Mouse (Mus musculus): Measurements from ENCODE around the gene Pfn1. TPM values are rescaled to one million over a fixed set of nuclear protein-coding genes. Genes with fewer than 3 reads are reported as not detected.

Pfn1 gene
- polyA plus RNA-seq (2012; rRNA removed) = 596 and 833 TPM in 2 replicates

GRCm38 (mm10) chr11:70654198-70654922, at the start of gene Pfn1:
Gene Pfn1, minus strand, starts transcription at chr11:70654644.

GRCm38 (mm10) chr11:70699722-70700556, 45.5 kb upstream of the Pfn1 start, which contains the start of the genes Inca1 and Kif1c:
Gene Inca1, minus strand, starts transcription at chr11:70700155.
Gene Kif1c, plus strand, starts transcription at chr11:70700548.

GRCm38 (mm10) chr11:70687601-70688199, 33.3 kb upstream of the Pfn1 start, which contains the start of gene Camta2:
Gene Camta2, minus strand, starts transcription at chr11:70688105.

GRCm38 (mm10) chr11:70668771-70669505, 14.5 kb upstream of the Pfn1 start, which contains the start of gene Spag7:
Gene Spag7, minus strand, starts transcription at chr11:70669416.

GRCm38 (mm10) chr11:70656964-70657363, 2.5 kb upstream of the Pfn1 start, which contains the start of gene Eno3:
Gene Eno3, plus strand, starts transcription at chr11:70657202.

GRCm38 (mm10) chr11:70646691-70647650, 7.5 kb downstream of the Pfn1 start, which contains the start of the genes Rnf167 and Slc25a11:
Gene Rnf167, plus strand, starts transcription at chr11:70647235.
Gene Slc25a11, minus strand, starts transcription at chr11:70647479.

GRCm38 (mm10) chr11:70638714-70639278, 15.6 kb downstream of the Pfn1 start, which contains the start of gene Gp1ba:
Gene Gp1ba, plus strand, starts transcription at chr11:70639122.

GRCm38 (mm10) chr11:70619101-70619500, 35.3 kb downstream of the Pfn1 start, which contains the start of gene Chrne:
Gene Chrne, minus strand, starts transcription at chr11:70619216.

GRCm38 (mm10) chr11:70615516-70616093, 38.8 kb downstream of the Pfn1 start, which contains the start of gene 4930544D05Rik:
Gene 4930544D05Rik, plus strand, starts transcription at chr11:70615848.

Other genes with a start within 250 kb of the Pfn1 start
- gene Pelp1, start 244.6 kb downstream of the Pfn1 start, polyA plus RNA-seq (2012; rRNA removed) = 34.7 and 45.0 TPM in 2 replicates
- gene Arrb2, start 222.0 kb downstream of the Pfn1 start, polyA plus RNA-seq (2012; rRNA removed) = 49.1 and 64.2 TPM in 2 replicates
- gene Med11, start 202.7 kb downstream of the Pfn1 start, polyA plus RNA-seq (2012; rRNA removed) = 37.6 and 48.2 TPM in 2 replicates
- gene Zmynd15, start 195.2 kb downstream of the Pfn1 start, polyA plus RNA-seq (2012; rRNA removed) = 0.47 and 0.52 TPM in 2 replicates
- gene Cxcl16, start 194.7 kb downstream of the Pfn1 start, polyA plus RNA-seq (2012; rRNA removed) = 1.7 and 2.2 TPM in 2 replicates
- gene Tm4sf5, start 149.4 kb downstream of the Pfn1 start, polyA plus RNA-seq (2012; rRNA removed) = 1.2 and 1.3 TPM in 2 replicates
- 0.22 and 0.30 TPM in 2 replicates for gene Vmo1, start 140.0 kb downstream of the Pfn1 start, polyA plus RNA-seq (2012; rRNA removed)
- gene Gltpd2, start 135.4 kb downstream of the Pfn1 start, polyA plus RNA-seq (2012; rRNA removed) = 0.25 and 0.60 TPM in 2 replicates
- 450 and 522 TPM in 2 replicates for gene Psmb6, start 129.3 kb downstream of the Pfn1 start, polyA plus RNA-seq (2012; rRNA removed)
- gene Gm40193, start 121.7 kb downstream of the Pfn1 start, polyA plus RNA-seq (2012; rRNA removed) = not detected in 2 replicates
- gene Pld2, start 114.6 kb downstream of the Pfn1 start, polyA plus RNA-seq (2012; rRNA removed) = 7.3 and 9.7 TPM in 2 replicates
- gene Mink1, start 91.8 kb downstream of the Pfn1 start, polyA plus RNA-seq (2012; rRNA removed) = 51.8 and 75.5 TPM in 2 replicates
- gene 4930544D05Rik, start 38.8 kb downstream of the Pfn1 start, polyA plus RNA-seq (2012; rRNA removed) = not detected in 2 replicates
- not detected in 2 replicates for gene Chrne, start 35.4 kb downstream of the Pfn1 start, polyA plus RNA-seq (2012; rRNA removed)
- gene Gp1ba, start 15.5 kb downstream of the Pfn1 start, polyA plus RNA-seq (2012; rRNA removed) = 0.71 and 1.1 TPM in 2 replicates
- 65.1 and 75.1 TPM in 2 replicates for gene Rnf167, start 7.4 kb downstream of the Pfn1 start, polyA plus RNA-seq (2012; rRNA removed)
- gene Slc25a11, start 7.2 kb downstream of the Pfn1 start, polyA plus RNA-seq (2012; rRNA removed) = 97.5 and 110 TPM in 2 replicates
- gene Eno3, start 2.6 kb upstream of the Pfn1 start, polyA plus RNA-seq (2012; rRNA removed) = 31.1 and 40.7 TPM in 2 replicates
- 113 and 176 TPM in 2 replicates for gene Spag7, start 14.8 kb upstream of the Pfn1 start, polyA plus RNA-seq (2012; rRNA removed)
- 12.3 TPM in 2 replicates for gene Camta2, start 33.5 kb upstream of the Pfn1 start, polyA plus RNA-seq (2012; rRNA removed)
- gene Inca1, start 45.5 kb upstream of the Pfn1 start, polyA plus RNA-seq (2012; rRNA removed) = 0.44 and 1.1 TPM in 2 replicates
- 28.3 and 36.8 TPM in 2 replicates for gene Kif1c, start 45.9 kb upstream of the Pfn1 start, polyA plus RNA-seq (2012; rRNA removed)
- 4.8 and 5.2 TPM in 2 replicates for gene Zfp3, start 109.6 kb upstream of the Pfn1 start, polyA plus RNA-seq (2012; rRNA removed)
- 0.05 TPM in 1 of 2 replicates, not detected in the other for gene Scimp, start 157.9 kb upstream of the Pfn1 start, polyA plus RNA-seq (2012; rRNA removed)
- 19.7 and 22.9 TPM in 2 replicates for gene Rabep1, start 190.1 kb upstream of the Pfn1 start, polyA plus RNA-seq (2012; rRNA removed)

All from central nervous system, embryonic 11.5 days (tissue).